Mouse (Mus musculus): ENCODE measurements around the gene Cnn1. TPM values are rescaled to one million over a fixed set of nuclear protein-coding genes. Genes with fewer than 3 reads are reported as not detected.

Gene Cnn1
- total and polyA plus RNA-seq, 3 experiments = not detected

GRCm38 (mm10) chr9:22070791-22071573 lies 28.0 kb upstream of the Cnn1 start, which contains the start of the genes Gm49318 and Zfp653:
Gene Gm49318 (minus strand): TSS chr9:22071259.
Gene Zfp653 (minus strand): TSS chr9:22071376.
- peak; percentile 96 for DNase-seq (ENCODE audit: extremely low read depth)
- Histone ChIP-seq H3K27me3 (replicated peaks) (no peaks in the 10 kb centered on the region), H3K4me1 (ENCODE audit: control insufficient read depth in 1 of 2, insufficient read depth in 2 of 2) (peaks cover 6 to 19% of the 10 kb centered on the region in 2 experiments), H3K4me3 (replicated peaks in 1 of 3; ENCODE audit: low read depth in 2 of 3, low read length in 2 of 3, poor library complexity in 1 of 3) (peak within 1 kb of the TSS; percentile 72 to 87 (median 78)), H3K9ac (ENCODE audit: insufficient read depth, low read depth) (peak within 1 kb of the TSS; percentile 83), H3K79me2 (replicated peaks; ENCODE audit: control insufficient read depth, extremely low read depth, insufficient read depth, poor library complexity, severe bottlenecking) (no peaks in the 10 kb centered on the region; the same call in 1 of the 2 replicates), H3K4me2 (ENCODE audit: insufficient read depth, low read depth, poor library complexity, severe bottlenecking) (peak within 1 kb of the TSS; percentile 73), H3K9me3 (replicated peaks; ENCODE audit: low read length) (no peaks in the 10 kb centered on the region), H3K27ac (ENCODE audit: insufficient read depth, low read depth) (peak within 1 kb of the TSS; percentile 80), H3K36me3 (replicated peaks in 1 of 2; ENCODE audit: control insufficient read depth in 1 of 2, insufficient read depth in 1 of 2, low read length in 1 of 2) (peaks cover 37 to 72% of the 10 kb centered on the region in 2 experiments)
- in situ Hi-C loops (cut with MboI; ENCODE audit: low pct_ligation_motif_present, low pct_unique_long_range_greater_than_20kb, low sequenced_read_pairs) = loop anchor here (5.0 kb wide), 2 partner anchors 46 to 86 kb away; partner anchors contain the start of genes Elof1 and Pigyl
- dilution Hi-C loops (cut with MboI; ENCODE audit: extremely low pct_ligation_motif_present, extremely low pct_unique_long_range_greater_than_20kb, low sequenced_read_pairs) = no loop called here
- TF ChIP-seq MAX (IDR thresholded peaks at IDR 0.05; ENCODE audit: low read length) = no peak; the same call in 1 of the 2 replicates
- no peak for TF ChIP-seq RCOR1 (conservative IDR thresholded peaks at IDR 0.05; ENCODE audit: low read depth, low read length)
- peak; percentile 89 for TF ChIP-seq MXI1 (IDR thresholded peaks at IDR 0.05; ENCODE audit: low read depth, low read length)
- peak; percentile 10; the same call in 1 of the 2 replicates for TF ChIP-seq BHLHE40 (IDR thresholded peaks at IDR 0.05; ENCODE audit: low read depth, low read length)
- no peak for TF ChIP-seq PAX5 (IDR thresholded peaks at IDR 0.05; ENCODE audit: low read length)
- no peak; the same call in 1 of the 2 replicates for TF ChIP-seq GABPA (IDR thresholded peaks at IDR 0.05; ENCODE audit: insufficient replicate concordance, low read depth, low read length)
- TF ChIP-seq CHD1 (IDR thresholded peaks at IDR 0.05; ENCODE audit: low read depth, low read length) = no peak
- TF ChIP-seq SIN3A (IDR thresholded peaks at IDR 0.05; ENCODE audit: low read length) = peak; percentile 84
- TF ChIP-seq ZKSCAN1 (IDR thresholded peaks at IDR 0.05; ENCODE audit: borderline replicate concordance, low read depth, low read length) = no peak
- TF ChIP-seq TBP (conservative IDR thresholded peaks at IDR 0.05; ENCODE audit: low read depth, low read length) = no peak
- no peak for TF ChIP-seq JUN (IDR thresholded peaks at IDR 0.05; ENCODE audit: insufficient read depth, low read depth, low read length)
- TF ChIP-seq KAT2A (IDR thresholded peaks at IDR 0.05; ENCODE audit: insufficient replicate concordance, low read length) = peak; percentile 70; the same call in 1 of the 2 replicates
- no peak for TF ChIP-seq IRF4 (IDR thresholded peaks at IDR 0.05; ENCODE audit: low read depth, low read length)
- TF ChIP-seq MEF2A (IDR thresholded peaks at IDR 0.05; ENCODE audit: borderline replicate concordance, low read depth, low read length) = peak; percentile 30; the same call in 1 of the 2 replicates
- TF ChIP-seq HCFC1 (IDR thresholded peaks at IDR 0.05; ENCODE audit: low read depth, low read length) = peak; percentile 89
- no peak for TF ChIP-seq JUND (conservative IDR thresholded peaks at IDR 0.05; ENCODE audit: low read depth, low read length)
- peak; percentile 70; the same call in 1 of the 2 replicates for TF ChIP-seq TCF12 (IDR thresholded peaks at IDR 0.05; ENCODE audit: low read depth, low read length)
- no peak for TF ChIP-seq USF1 (IDR thresholded peaks at IDR 0.05; ENCODE audit: low read depth, low read length)
- TF ChIP-seq NELFE (IDR thresholded peaks at IDR 0.05; ENCODE audit: low read depth, low read length) = peak; percentile 50; the same call in 1 of the 2 replicates
- no peak for TF ChIP-seq ZC3H11A (IDR thresholded peaks at IDR 0.05; ENCODE audit: low read depth, low read length)
- TF ChIP-seq POLR2AphosphoS2 (IDR thresholded peaks at IDR 0.05; ENCODE audit: low read depth, low read length) = 0 out of 2 replicates have a peak, but pooled peaks have one; percentile 32
- TF ChIP-seq RAD21 (IDR thresholded peaks at IDR 0.05; ENCODE audit: low read depth, low read length) = no peak
- TF ChIP-seq MAFK (IDR thresholded peaks at IDR 0.05; ENCODE audit: insufficient replicate concordance, low read length) = no peak
- TF ChIP-seq USF2 (conservative IDR thresholded peaks at IDR 0.05; ENCODE audit: low read depth, low read length) = no peak
- no peak for TF ChIP-seq CTCF (conservative IDR thresholded peaks at IDR 0.05 in 1 of 2, IDR thresholded peaks at IDR 0.05 in 1 of 2; ENCODE audit: low read depth in 2 of 2, low read length in 2 of 2)
- TF ChIP-seq ZMIZ1 (IDR thresholded peaks at IDR 0.05; ENCODE audit: low read depth, low read length) = no peak; the same call in 1 of the 2 replicates
- no peak for TF ChIP-seq MAZ (IDR thresholded peaks at IDR 0.05; ENCODE audit: low read depth, low read length)
- no peak for TF ChIP-seq ZNF384 (IDR thresholded peaks at IDR 0.05; ENCODE audit: low read depth, low read length)
- TF ChIP-seq NRF1 (IDR thresholded peaks at IDR 0.05; ENCODE audit: low read depth, low read length) = peak; percentile 97
- no peak; the same call in none of the 2 replicates for TF ChIP-seq POLR2A (IDR thresholded peaks at IDR 0.05; ENCODE audit: low read depth, low read length)
- peak; percentile 84 for TF ChIP-seq ELF1 (IDR thresholded peaks at IDR 0.05; ENCODE audit: low read depth, low read length)
- TF ChIP-seq E2F4 (IDR thresholded peaks at IDR 0.05; ENCODE audit: insufficient replicate concordance, low read depth, low read length) = 0 out of 2 replicates have a peak, but pooled peaks have one; percentile 71
- no peak for TF ChIP-seq MYC (IDR thresholded peaks at IDR 0.05; ENCODE audit: low read depth, low read length)
- no peak for TF ChIP-seq CHD2 (IDR thresholded peaks at IDR 0.05; ENCODE audit: low read length)
- no peak for TF ChIP-seq ETS1 (conservative IDR thresholded peaks at IDR 0.05; ENCODE audit: low read depth, low read length)
- TF ChIP-seq SMC3 (IDR thresholded peaks at IDR 0.05; ENCODE audit: low read depth, low read length) = no peak
- no peak for TF ChIP-seq EP300 (IDR thresholded peaks at IDR 0.05; ENCODE audit: low read length)
- TF ChIP-seq UBTF (IDR thresholded peaks at IDR 0.05; ENCODE audit: low read depth, low read length) = no peak

All from CH12.LX (cell line).